Mouse (Mus musculus) myocyte (in vitro differentiated cells): ENCODE data around the gene Ube2d2b.

Experiments
- MYOG ChIP-seq, 3 experiments: IDR thresholded peaks; one replicate each; pipeline ENCODE4 v1.6.1; 2011; ENCODE audit warnings: control low read depth in 2 of 3, low read depth in 2 of 3, mild to moderate bottlenecking in 2 of 3; ENCODE audit not compliant: insufficient read length in 2 of 3, control insufficient read depth in 1 of 3, insufficient read depth in 1 of 3
- REST ChIP-seq: IDR thresholded peaks from one replicate; pipeline ENCODE4 v1.6.1; 2011; ENCODE audit warnings: mild to moderate bottlenecking, control low read depth, moderate library complexity; ENCODE audit not compliant: insufficient read depth, insufficient read length
- SRF ChIP-seq: IDR thresholded peaks from one replicate; pipeline ENCODE4 v1.6.1; 2011; ENCODE audit warnings: low read depth; ENCODE audit not compliant: control insufficient read depth, insufficient read length
- TCF12 ChIP-seq: IDR thresholded peaks from one replicate; pipeline ENCODE4 v1.6.1; 2011; ENCODE audit warnings: mild to moderate bottlenecking, control low read depth; ENCODE audit not compliant: poor library complexity, insufficient read depth, severe bottlenecking

GRCm38 (mm10) chr5:107868905-107869424 is 39.1 kb downstream of the Ube2d2b start:
- TF ChIP-seq REST (no peak), TCF12 (no peak), MYOG (IDR thresholded peaks at IDR 0.05; ENCODE audit: control insufficient read depth in 1 of 3, insufficient read depth in 1 of 3, insufficient read length in 2 of 3, low read depth in 2 of 3) (no peak), SRF (no peak)
